Mouse (Mus musculus) E14TG2a.4 (cell line): ENCODE measurements at regions not wholly inside any gene's neighbourhood (a gene's known extent, or its start where the extent isn't known, plus 50 kb on each side); places are given as distances from the start of the nearest gene placed in this dataset.

Experiments used
- H3K27me3 ChIP-seq: 2 replicates; pipeline ENCODE4 v1.6.1; 2014; ENCODE audit warnings: low read length, control low read depth; ENCODE audit not compliant: insufficient read depth
- H3K36me3 ChIP-seq: 2 replicates; pipeline ENCODE4 v1.6.1; 2014; ENCODE audit warnings: low read length, control low read depth; ENCODE audit not compliant: insufficient read depth
- H3K4me1 ChIP-seq: replicated peaks from 2 replicates; pipeline ENCODE4 v1.6.1; 2014; ENCODE audit warnings: low read depth, low read length, control low read depth
- H3K4me3 ChIP-seq: replicated peaks from 2 replicates; pipeline ENCODE4 v1.5.1; 2014; ENCODE audit warnings: mild to moderate bottlenecking, low read length
- H3K9me3 ChIP-seq: 2 replicates; pipeline ENCODE4 v1.6.1; 2014; ENCODE audit warnings: low read length, control low read depth
- CTCF ChIP-seq: conservative IDR thresholded peaks from 2 replicates; pipeline ENCODE4 v1.5.1; 2014; ENCODE audit warnings: low read length
- NANOG ChIP-seq: IDR thresholded peaks from 2 replicates; pipeline ENCODE4 v1.6.1; 2014; ENCODE audit warnings: borderline replicate concordance, low read length, mixed read lengths
- POU5F1 ChIP-seq: IDR thresholded peaks from 2 replicates; pipeline ENCODE4 v1.6.1; 2014; ENCODE audit warnings: low read length, borderline replicate concordance

DNA sequence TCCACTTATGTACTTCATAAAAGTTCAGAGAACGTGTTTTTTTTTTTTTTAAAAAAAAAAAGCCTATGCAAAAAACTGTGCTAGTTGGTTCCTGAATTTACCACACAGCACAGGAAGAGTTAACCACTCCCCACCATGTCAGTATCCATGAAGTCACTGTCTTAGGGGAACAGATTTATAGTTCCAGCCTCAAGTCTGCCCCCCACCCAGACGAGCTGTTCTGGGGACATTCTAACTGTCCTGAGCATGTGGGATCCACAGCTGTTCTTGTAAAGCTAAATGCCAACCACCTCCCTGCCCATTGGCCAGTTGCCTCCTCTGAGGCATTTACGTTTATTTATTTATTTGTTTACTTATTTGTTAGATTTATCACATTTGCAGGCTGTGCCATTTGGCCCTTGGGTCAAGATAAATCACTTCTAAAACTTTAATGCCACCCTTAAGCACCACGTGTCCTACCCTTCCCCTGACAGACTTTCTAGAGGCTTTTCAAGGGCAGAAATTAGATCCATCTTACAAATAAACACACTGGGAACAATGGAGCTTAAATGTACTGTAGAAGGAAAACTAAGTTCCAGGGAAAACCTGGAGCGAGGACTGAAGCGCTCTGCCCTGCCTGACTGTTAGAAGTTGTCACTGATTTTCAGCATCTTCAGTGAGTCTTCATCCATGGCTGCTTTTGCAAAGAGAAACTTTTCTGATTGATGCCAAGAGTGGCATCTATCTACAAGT is 343.7 kb upstream of the Nfe2l3 start:
- peaks cover 2% of the 10 kb centered on the region; the same call in 1 of the 2 replicates for H3K27me3 ChIP-seq
- H3K4me1 ChIP-seq, result no peaks in the 10 kb centered on the region
- H3K9me3 ChIP-seq, result no peaks in the 10 kb centered on the region
- H3K36me3 ChIP-seq, result no peaks in the 10 kb centered on the region
- no peak for TF ChIP-seq CTCF
- no peak for TF ChIP-seq POU5F1
- no peak for TF ChIP-seq NANOG
- H3K4me3 ChIP-seq, result no peak overlapping the region

DNA sequence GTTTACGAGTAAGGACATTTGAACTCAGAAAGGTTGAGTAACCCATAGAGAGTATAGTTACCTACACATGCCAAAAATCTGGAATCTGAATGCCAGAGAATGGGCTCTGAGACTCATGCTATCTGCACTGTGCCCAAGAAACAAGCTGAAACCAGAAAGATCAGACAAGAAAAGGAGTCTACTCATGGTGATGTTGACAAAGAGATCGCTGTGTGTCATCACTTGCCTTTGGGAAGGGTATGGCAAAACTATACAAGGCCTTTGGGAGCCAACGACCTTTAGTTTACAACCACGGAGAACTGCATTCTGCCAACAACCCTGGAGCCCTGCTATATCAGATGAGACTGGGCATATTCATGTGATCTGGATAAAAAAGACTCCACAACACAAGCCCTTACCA is 339.3 kb upstream of the Nfe2l3 start:
- Histone ChIP-seq H3K27me3 (no peaks in the 10 kb centered on the region), H3K9me3 (no peaks in the 10 kb centered on the region), H3K4me3 (no peak overlapping the region), H3K4me1 (no peaks in the 10 kb centered on the region), H3K36me3 (no peaks in the 10 kb centered on the region)
- TF ChIP-seq NANOG, result no peak
- TF ChIP-seq CTCF, result no peak
- TF ChIP-seq POU5F1, result no peak

DNA sequence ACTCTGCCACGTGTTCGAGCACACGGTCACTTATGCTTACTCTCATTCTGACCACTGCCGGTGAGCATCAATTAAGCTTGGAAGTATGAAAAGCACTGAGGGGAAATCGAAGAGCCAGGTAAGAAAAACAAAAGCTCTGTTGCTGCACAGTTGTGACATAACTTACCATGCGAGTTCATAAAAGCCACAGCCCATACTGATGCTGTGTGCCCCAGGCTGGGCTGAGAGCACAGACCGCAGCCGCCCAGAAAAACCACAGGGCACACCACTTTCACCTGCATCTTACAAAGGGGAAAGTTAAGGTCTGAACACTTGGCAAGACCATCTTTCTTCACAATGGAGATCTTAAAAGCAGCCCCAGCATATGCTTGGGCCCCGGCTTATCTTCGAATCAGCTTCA is 338.2 kb upstream of the Nfe2l3 start:
- Histone ChIP-seq H3K27me3 (no peaks in the 10 kb centered on the region), H3K36me3 (no peaks in the 10 kb centered on the region), H3K4me3 (no peak overlapping the region), H3K9me3 (no peaks in the 10 kb centered on the region), H3K4me1 (no peaks in the 10 kb centered on the region)
- TF ChIP-seq CTCF (no peak), POU5F1 (no peak), NANOG (no peak)

DNA sequence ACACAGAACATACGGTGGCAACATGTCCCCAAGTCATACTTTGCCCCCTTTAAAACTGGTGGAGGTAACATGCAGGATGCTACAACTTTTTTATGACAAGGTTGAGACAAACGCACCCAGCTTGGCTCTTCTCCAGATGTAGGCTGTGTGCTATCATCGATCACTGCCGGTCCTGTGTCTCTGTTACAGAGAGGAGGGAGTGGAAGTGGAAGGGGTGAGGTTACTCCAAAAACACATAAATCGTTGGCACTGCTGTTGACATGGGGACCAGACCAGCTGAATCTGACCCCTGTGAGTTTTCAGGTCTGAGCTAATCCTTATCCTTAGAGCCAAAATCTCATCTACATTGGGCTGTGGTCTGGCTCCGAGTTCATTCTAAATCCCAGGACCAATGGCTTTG is 335.0 kb upstream of the Nfe2l3 start:
- no peaks in the 10 kb centered on the region for H3K9me3 ChIP-seq
- no peaks in the 10 kb centered on the region for H3K27me3 ChIP-seq
- H3K4me1 ChIP-seq, result no peaks in the 10 kb centered on the region
- no peak overlapping the region for H3K4me3 ChIP-seq
- TF ChIP-seq CTCF (no peak), POU5F1 (no peak)
- H3K36me3 ChIP-seq, result no peaks in the 10 kb centered on the region

DNA sequence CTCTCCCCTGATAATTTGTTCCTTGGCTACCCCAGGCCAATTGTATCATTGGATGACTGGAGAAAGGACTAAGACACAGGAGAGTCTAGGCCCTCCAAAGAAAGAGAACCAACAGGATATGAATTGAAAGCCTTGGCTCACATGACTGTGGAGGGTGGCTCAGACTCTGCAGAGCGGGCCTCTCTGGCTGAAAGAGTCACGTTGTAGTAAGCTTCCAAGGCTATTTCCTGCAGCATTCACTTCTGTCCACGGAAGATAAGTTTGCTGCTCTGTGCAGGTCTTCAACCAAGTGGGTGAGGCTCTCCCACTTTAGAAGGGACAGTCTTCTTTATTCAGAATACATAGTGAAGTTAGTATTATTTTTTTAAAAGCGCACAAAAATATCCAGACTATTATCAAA is 332.1 kb upstream of the Nfe2l3 start:
- TF ChIP-seq CTCF (no peak), NANOG (no peak), POU5F1 (no peak)
- Histone ChIP-seq H3K36me3 (no peaks in the 10 kb centered on the region), H3K4me3 (no peak overlapping the region), H3K9me3 (no peaks in the 10 kb centered on the region), H3K4me1 (no peaks in the 10 kb centered on the region), H3K27me3 (0 out of 2 replicates have a peak, but pooled peaks cover 2% of the 10 kb centered on the region)

DNA sequence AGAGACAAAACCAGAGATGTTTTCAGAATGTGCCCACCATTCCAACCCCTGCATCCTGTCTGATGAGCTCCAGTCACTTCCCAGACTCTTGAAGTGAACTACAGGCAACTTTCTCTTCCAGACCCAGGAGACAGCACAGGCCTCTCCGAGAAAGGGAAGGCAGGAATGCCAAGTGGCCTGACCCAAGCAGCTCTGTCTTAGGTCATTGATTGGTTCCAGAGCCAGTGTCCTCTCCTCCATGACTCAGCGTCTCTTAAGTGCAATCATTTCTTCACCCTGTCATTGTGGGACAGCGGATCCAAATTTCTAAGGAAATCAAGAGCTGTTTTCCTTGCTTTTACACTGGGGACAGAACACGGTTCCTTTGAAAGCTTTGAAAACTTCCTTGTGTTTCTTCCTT is 329.2 kb upstream of the Nfe2l3 start:
- Histone ChIP-seq H3K4me3 (no peak overlapping the region), H3K27me3 (0 out of 2 replicates have a peak, but pooled peaks cover 2% of the 10 kb centered on the region), H3K9me3 (no peaks in the 10 kb centered on the region), H3K36me3 (no peaks in the 10 kb centered on the region), H3K4me1 (peaks cover 2% of the 10 kb centered on the region)
- TF ChIP-seq CTCF (no peak), POU5F1 (no peak), NANOG (no peak)

DNA sequence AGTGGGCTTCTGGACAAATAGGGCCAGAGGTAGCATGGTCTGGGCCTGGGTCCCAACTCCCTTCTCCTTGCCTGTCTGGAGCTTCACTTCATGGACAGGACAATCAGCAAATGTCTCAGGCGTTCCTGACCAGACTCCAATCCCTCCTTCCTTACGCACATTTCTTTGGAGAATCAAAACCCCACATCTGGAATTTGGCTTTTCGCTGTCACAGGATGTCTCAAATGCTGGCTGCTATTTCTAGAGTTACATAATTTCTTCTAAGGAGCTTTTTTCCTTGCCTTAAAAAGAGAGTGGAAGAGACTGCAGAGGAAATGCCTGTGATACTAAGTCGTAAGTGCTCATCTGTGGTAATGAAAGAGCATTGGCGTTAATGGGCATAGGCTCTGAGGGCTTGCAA is 328.1 kb upstream of the Nfe2l3 start:
- H3K36me3 ChIP-seq, result no peaks in the 10 kb centered on the region
- peaks cover 10% of the 10 kb centered on the region for H3K4me1 ChIP-seq
- no peak for TF ChIP-seq NANOG
- TF ChIP-seq POU5F1, result no peak
- no peak for TF ChIP-seq CTCF
- H3K4me3 ChIP-seq, result no peak overlapping the region
- 0 out of 2 replicates have a peak, but pooled peaks cover 2% of the 10 kb centered on the region for H3K27me3 ChIP-seq
- no peaks in the 10 kb centered on the region for H3K9me3 ChIP-seq

DNA sequence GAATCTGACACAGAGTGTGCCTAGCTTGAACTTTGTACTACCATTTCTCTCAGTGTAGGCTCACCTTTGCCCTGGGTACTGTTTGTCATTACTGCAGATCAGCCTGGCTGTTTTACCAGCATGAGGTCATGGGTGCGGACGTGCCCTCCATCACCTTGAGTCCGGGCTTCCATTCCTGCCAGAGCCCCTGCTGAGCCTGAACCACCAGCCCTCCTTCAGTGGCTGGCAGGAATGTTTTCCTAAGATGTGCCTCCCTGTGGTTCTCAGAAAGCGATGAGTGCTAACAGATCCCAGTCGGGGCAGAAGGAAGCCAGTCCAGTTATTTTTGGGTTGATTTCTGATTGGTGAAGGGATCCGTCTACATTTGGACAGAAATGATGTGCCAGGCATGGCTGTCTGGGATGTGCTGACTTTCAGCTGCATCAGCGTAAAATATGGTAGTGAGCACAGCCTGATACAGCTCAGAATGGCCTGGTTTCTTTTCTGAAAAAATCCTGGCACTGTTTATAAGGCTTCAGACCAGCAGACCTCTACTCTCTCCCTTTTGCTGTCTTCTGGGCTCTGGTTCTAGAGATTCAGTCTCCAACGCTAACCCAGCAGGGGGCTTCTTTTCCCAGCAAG is 324.0 kb upstream of the Nfe2l3 start:
- Histone ChIP-seq H3K9me3 (no peaks in the 10 kb centered on the region), H3K36me3 (no peaks in the 10 kb centered on the region), H3K4me3 (no peak overlapping the region), H3K27me3 (0 out of 2 replicates have a peak, but pooled peaks cover 2% of the 10 kb centered on the region), H3K4me1 (peaks cover 10% of the 10 kb centered on the region)
- TF ChIP-seq POU5F1, result no peak
- no peak for TF ChIP-seq NANOG
- no peak for TF ChIP-seq CTCF

DNA sequence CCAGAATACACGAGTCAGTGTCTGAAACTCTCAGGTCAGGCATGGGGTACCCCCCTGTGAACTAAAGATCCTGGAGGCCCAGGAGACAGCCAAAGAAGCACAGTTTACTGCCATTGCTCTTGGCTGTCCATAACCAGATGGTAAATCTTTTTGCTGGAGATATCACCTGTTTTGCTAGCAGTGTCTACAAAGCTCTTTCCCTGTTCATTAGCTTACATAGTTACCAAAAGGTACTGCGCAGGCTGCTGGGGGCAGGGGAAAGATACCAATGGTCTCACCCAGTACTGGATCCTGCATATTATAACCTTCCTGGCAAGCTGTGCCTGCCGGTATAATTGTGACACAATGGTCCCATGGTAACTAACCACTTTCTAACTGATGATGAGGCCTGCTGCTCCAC is 321.9 kb upstream of the Nfe2l3 start:
- Histone ChIP-seq H3K27me3 (no peaks in the 10 kb centered on the region), H3K4me1 (peaks cover 10% of the 10 kb centered on the region), H3K9me3 (no peaks in the 10 kb centered on the region), H3K4me3 (no peak overlapping the region), H3K36me3 (no peaks in the 10 kb centered on the region)
- TF ChIP-seq POU5F1 (no peak), NANOG (no peak), CTCF (no peak)
